Mouse (Mus musculus): ENCODE data around the gene Tspan18.

GRCm38 (mm10) chr2:93345663-93346268 lies 11.5 kb upstream of the Tspan18 start:
- TF ChIP-seq CTCF (IDR thresholded peaks at IDR 0.05; ENCODE audit: insufficient read depth, low read length) (no peak), POLR2A (IDR thresholded peaks at IDR 0.05; ENCODE audit: borderline replicate concordance, extremely low read depth, low read depth, low read length) (no peak)

All from lung, adult 2 months (tissue).